Mouse (Mus musculus) cerebellum, adult 9-11 months (tissue): ENCODE data around the gene Gm10228.
"Not testable (repeated sequence)": the region's sequence is repeated elsewhere in the genome, so short reads cannot be mapped to it uniquely, and the experiment has no call there.

Experiments
- DNase-seq: peaks from one replicate; pipeline ENCODE4 v3.0.0; 2022

Gene Gm10228

GRCm38 (mm10) chr16:89041372-89041771 is at the start of gene Gm10228:
Gm10228 (minus strand) TSS chr16:89041472.
- not testable (repeated sequence) for DNase-seq

- not testable (repeated sequence) for DNase-seq
Observed at GRCm38 (mm10) chr16:89071041-89071440, 29.8 kb upstream of the Gm10228 start.

DNA sequence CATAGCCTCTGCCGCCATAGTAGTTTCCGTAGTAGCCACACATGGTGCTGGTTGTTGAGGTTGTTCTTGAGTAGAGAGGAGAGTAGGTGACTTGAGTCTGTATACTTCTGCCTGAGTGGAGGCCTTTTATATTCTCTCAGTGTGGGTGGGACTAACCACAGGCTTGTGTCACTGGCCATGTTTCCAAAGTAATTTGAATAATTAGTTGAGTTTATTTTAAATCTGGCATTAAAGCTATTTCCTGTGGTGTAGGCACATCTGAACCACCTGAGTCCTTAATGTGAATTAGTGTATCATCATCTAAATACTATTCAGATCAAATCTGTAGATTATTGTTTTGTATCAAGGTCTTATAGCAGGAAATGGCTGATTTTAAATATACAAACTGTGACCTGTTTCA is 22.6 kb upstream of the Gm10228 start, which contains the start of gene 1110025L11Rik:
TSS of gene 1110025L11Rik (minus strand) at position 101 of the 400 bp plus-strand sequence.
- not testable (repeated sequence) for DNase-seq

DNA sequence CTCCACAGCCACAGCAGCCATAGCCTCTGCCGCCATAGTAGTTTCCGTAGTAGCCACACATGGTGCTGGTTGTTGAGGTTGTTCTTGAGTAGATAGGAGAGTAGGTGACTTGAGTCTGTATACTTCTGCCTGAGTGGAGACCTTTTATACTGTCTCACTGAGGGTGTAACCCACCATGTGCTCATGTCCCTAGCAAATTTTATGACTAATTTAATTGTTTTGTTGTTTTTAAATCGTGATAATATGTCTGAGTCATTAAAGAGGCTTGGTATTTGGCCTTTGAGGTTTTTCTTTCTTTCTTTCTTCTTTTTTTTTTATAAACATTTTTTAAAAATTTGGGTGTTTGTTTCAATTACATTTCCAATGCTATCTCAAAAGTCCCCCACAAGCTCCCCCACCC is 6.5 kb upstream of the Gm10228 start, which contains the start of gene Krtap6-5:
TSS of gene Krtap6-5 (minus strand) at position 101 of the 400 bp plus-strand sequence.
- no peak for DNase-seq

DNA sequence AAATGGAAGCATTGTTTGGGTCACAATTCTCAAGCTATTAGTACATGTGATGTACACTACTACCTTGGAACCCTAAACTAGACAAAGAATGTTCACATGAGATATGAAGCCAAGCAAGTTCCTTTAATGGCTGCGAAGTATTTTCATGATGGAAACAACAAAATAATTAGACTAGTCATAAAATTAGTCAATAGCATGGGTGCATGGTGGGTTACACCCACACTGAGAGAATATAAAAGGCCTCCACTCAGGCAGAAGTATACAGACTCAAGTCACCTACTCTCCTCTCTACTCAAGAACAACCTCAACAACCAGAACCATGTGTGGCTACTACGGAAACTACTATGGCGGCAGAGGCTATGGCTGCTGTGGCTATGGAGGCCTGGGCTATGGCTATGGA is 9.9 kb downstream of the Gm10228 start, which contains the start of gene Krtap6-1:
TSS of gene Krtap6-1 (plus strand) at position 301 of the 400 bp plus-strand sequence.
- not testable (repeated sequence) for DNase-seq

DNA sequence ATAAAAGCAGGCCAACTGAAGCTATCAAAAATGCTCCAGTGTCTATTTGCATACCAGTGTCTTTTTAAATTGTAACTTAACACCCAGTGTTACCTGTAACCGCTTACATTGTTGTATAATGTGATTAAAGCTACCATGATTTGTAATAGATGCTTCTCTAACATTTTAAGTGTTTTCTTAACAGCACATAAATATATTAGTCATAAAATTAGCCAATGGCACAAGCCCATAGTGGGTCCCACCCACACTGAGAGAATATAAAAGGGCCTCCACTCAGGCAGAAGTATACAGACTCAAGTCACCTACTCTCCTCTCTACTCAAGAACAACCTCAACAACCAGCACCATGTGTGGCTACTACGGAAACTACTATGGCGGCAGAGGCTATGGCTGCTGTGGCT is 26.3 kb downstream of the Gm10228 start, which contains the start of gene Gm10229:
TSS of gene Gm10229 (plus strand) at position 301 of the 400 bp plus-strand sequence.
- DNase-seq: not testable (repeated sequence)

DNA sequence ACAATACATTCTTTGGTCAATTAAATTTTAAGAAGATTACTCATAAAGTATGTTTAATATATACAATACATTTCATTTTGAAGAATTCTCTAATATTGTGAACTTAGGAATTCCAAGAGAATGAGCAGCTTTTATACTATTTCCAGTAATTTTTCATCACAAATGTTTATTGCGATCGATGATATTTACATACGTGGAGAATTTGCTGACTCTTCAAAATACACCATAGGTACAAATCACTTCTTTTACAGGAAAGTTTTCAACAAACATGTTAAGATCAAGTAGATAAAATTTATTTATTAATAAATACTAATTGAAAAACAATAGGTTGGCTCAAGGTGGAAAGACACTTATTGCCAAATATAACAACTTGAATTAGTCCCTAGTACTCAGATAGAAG is 27.3 kb downstream of the Gm10228 start:
- no peak for DNase-seq

GRCm38 (mm10) chr16:89010659-89011058 is 30.6 kb downstream of the Gm10228 start, which contains the start of gene Krtap22-2:
Krtap22-2 (minus strand) TSS chr16:89010759.
- DNase-seq: no peak
